Mouse (Mus musculus) stomach, postnatal 0 days (tissue): Measurements from ENCODE around the gene Acsm2.

Experiments
- CTCF ChIP-seq: IDR thresholded peaks from 2 replicates; pipeline ENCODE4 v1.5.1; 2016; ENCODE audit warnings: antibody characterized with exemption, low read depth, mild to moderate bottlenecking, moderate library complexity
- EP300 ChIP-seq: optimal IDR thresholded peaks from 2 replicates; pipeline ENCODE3; 2016; ENCODE audit warnings: antibody characterized with exemption

DNA sequence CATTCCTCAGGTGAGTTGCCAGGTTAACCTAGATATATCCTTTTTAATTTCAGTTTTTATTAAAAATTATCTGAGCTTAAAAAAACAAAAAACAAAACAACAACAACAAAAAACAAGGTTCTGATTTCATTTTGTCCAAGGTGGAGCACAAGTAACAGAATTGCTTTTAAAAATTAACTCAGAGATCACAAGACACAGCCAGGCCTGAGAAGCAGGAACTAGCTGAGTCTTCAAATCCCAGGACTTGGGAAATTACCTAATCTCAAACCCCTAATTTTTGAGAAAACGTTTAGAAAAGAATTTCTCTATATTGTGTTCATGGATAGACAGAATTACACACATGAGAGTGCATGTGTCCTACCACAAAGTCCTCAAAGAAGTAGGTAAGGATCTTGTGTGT, 21.2 kb upstream of the Acsm2 start:
- TF ChIP-seq CTCF (no peak), EP300 (no peak)
